Mouse (Mus musculus) myocyte (in vitro differentiated cells): ENCODE measurements at regions not wholly inside any gene's neighbourhood (a gene's known extent, or its start where the extent isn't known, plus 50 kb on each side); places are given as distances from the start of the nearest gene placed in this dataset.

ENCODE experiments used
- E2F4 ChIP-seq: IDR thresholded peaks from one replicate; pipeline ENCODE4 v1.6.1; 2011; ENCODE audit warnings: mild to moderate bottlenecking, control low read depth, moderate library complexity; ENCODE audit not compliant: insufficient read depth
- MAX ChIP-seq: IDR thresholded peaks from one replicate; pipeline ENCODE4 v1.6.1; 2011; ENCODE audit warnings: low read depth, mild to moderate bottlenecking, control low read depth
- MYOD1 ChIP-seq, 3 experiments: IDR thresholded peaks; one replicate each; pipeline ENCODE4 v1.6.1; 2011; ENCODE audit warnings: control low read depth in 2 of 3, low read depth in 2 of 3, mild to moderate bottlenecking in 2 of 3, moderate library complexity in 1 of 3; ENCODE audit not compliant: insufficient read length in 2 of 3, control insufficient read depth in 1 of 3
- MYOG ChIP-seq, 3 experiments: IDR thresholded peaks; one replicate each; pipeline ENCODE4 v1.6.1; 2011; ENCODE audit warnings: control low read depth in 2 of 3, low read depth in 2 of 3, mild to moderate bottlenecking in 2 of 3; ENCODE audit not compliant: insufficient read length in 2 of 3, control insufficient read depth in 1 of 3, insufficient read depth in 1 of 3
- POLR2A ChIP-seq: IDR thresholded peaks from one replicate; pipeline ENCODE4 v1.6.1; 2011; ENCODE audit warnings: low read depth, mild to moderate bottlenecking, control low read depth, moderate library complexity; ENCODE audit not compliant: insufficient read length
- POLR2AphosphoS2 ChIP-seq: IDR thresholded peaks from one replicate; pipeline ENCODE4 v1.6.1; 2011; ENCODE audit warnings: low read depth, control low read depth; ENCODE audit not compliant: insufficient read length
- TCF12 ChIP-seq: IDR thresholded peaks from one replicate; pipeline ENCODE4 v1.6.1; 2011; ENCODE audit warnings: mild to moderate bottlenecking, control low read depth; ENCODE audit not compliant: poor library complexity, insufficient read depth, severe bottlenecking
- USF1 ChIP-seq: IDR thresholded peaks from one replicate; pipeline ENCODE4 v1.6.1; 2011; ENCODE audit warnings: low read depth, mild to moderate bottlenecking, control low read depth, moderate library complexity

DNA sequence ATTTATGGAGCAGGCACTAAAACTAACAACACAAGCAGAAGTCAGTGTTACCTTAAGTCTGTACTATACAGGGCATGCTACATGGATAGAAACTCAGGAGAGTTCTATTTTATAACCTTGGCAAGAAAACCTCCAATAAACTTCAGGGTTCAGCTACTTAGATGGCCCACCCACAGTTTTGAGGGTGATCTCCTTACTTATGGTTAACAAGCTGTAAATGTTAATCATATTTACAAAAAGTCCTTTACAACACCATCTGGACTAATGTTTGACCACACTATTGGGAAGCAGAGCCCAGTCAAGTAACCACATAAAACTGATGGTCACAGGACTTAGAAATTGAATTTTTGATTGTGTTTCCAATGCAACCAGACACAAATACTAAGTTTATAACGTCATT lies 187.8 kb downstream of the Car2 start:
- no peak for TF ChIP-seq MYOG (IDR thresholded peaks at IDR 0.05; ENCODE audit: control insufficient read depth in 1 of 3, insufficient read depth in 1 of 3, insufficient read length in 2 of 3, low read depth in 2 of 3)
- no peak for TF ChIP-seq POLR2AphosphoS2
- TF ChIP-seq POLR2A = no peak
- no peak for TF ChIP-seq MAX
- no peak for TF ChIP-seq USF1
- TF ChIP-seq E2F4 = no peak
- TF ChIP-seq MYOD1 (IDR thresholded peaks at IDR 0.05; ENCODE audit: control insufficient read depth in 1 of 3, insufficient read length in 2 of 3, low read depth in 2 of 3) = no peak
- TF ChIP-seq TCF12 = no peak
